Mouse (Mus musculus) liver, adult 2 months (tissue): ENCODE measurements at regions not wholly inside any gene's neighbourhood (a gene's known extent, or its start where the extent isn't known, plus 50 kb on each side); places are given as distances from the start of the nearest gene placed in this dataset.
A peak's percentile ranks its signal among the peaks of the same experiment; 100 is the strongest.

Experiments used
- DNase-seq: peaks from one replicate; pipeline ENCODE4 v3.0.0-alpha.2; 2011; ENCODE audit warnings: low read depth, low spot score; ENCODE audit errors: extremely low read depth
- H3K27ac ChIP-seq: fragments of 200-500 bp; replicated peaks from 2 replicates; pipeline ENCODE4 v1.5.1; 2012; ENCODE audit warnings: low read depth, mild to moderate bottlenecking, control low read depth, inconsistent platforms, low read length; ENCODE audit not compliant: insufficient read depth
- H3K27me3 ChIP-seq: fragments of 200-500 bp; 2 replicates; pipeline ENCODE4 v1.6.1; 2012; ENCODE audit warnings: mild to moderate bottlenecking, moderate library complexity, low read length, inconsistent platforms; ENCODE audit not compliant: control insufficient read depth, insufficient read depth
- H3K36me3 ChIP-seq: fragments of 200-500 bp; 2 replicates; pipeline ENCODE4 v1.6.1; 2012; ENCODE audit warnings: low read length, inconsistent platforms; ENCODE audit not compliant: control insufficient read depth, insufficient read depth
- H3K4me1 ChIP-seq: fragments of 200-500 bp; 2 replicates; pipeline ENCODE4 v1.6.1; 2011; ENCODE audit warnings: low read length; ENCODE audit not compliant: control insufficient read depth, insufficient read depth
- H3K4me3 ChIP-seq: fragments of 200-500 bp; 2 replicates; pipeline ENCODE4 v1.5.1; 2011; ENCODE audit warnings: low read depth, mild to moderate bottlenecking, control low read depth, low read length, moderate library complexity; ENCODE audit not compliant: insufficient read depth
- H3K79me2 ChIP-seq: fragments of 200-500 bp; 2 replicates; pipeline ENCODE4 v1.6.1; 2012; ENCODE audit warnings: inconsistent platforms, mild to moderate bottlenecking, low read length, moderate library complexity; ENCODE audit not compliant: control insufficient read depth, insufficient read depth
- H3K9ac ChIP-seq: fragments of 200-500 bp; 2 replicates; pipeline ENCODE4 v1.6.1; 2012; ENCODE audit warnings: low read depth, mild to moderate bottlenecking, control low read depth, inconsistent platforms, low read length
- CTCF ChIP-seq: fragments of 200-500 bp; IDR thresholded peaks from 2 replicates; pipeline ENCODE4 v1.5.1; 2011; ENCODE audit warnings: low read depth, low read length, control low read depth
- POLR2A ChIP-seq: fragments of 200-500 bp; IDR thresholded peaks from 2 replicates; pipeline ENCODE4 v1.6.1; 2011; ENCODE audit warnings: low read length, control low read depth; ENCODE audit not compliant: insufficient read depth; ENCODE audit errors: extremely low read depth
- WGBS: fragments of 180-500 bp; shearing (Covaris S2); methylation state at CpG from one replicate; pipeline ENCODE4 v1.1.7; 2018; 5-methylcytosine and 5-hydroxymethylcytosine counted together

GRCm38 (mm10) chr8:73645582-73645981, 292.2 kb upstream of the Large1 start:
- Histone ChIP-seq H3K4me3 (no peak overlapping the region), H3K27me3 (no peaks in the 10 kb centered on the region), H3K36me3 (no peaks in the 10 kb centered on the region), H3K4me1 (no peaks in the 10 kb centered on the region), H3K27ac (no peak overlapping the region), H3K79me2 (no peaks in the 10 kb centered on the region), H3K9ac (no peak overlapping the region)
- no peak for TF ChIP-seq POLR2A
- TF ChIP-seq CTCF, result no peak
- no peak for DNase-seq
- WGBS, result 76% methylated on average over 4 of the region's 4 CpGs

GRCm38 (mm10) chr8:73626798-73627197, 273.5 kb upstream of the Large1 start:
- Histone ChIP-seq H3K36me3 (no peaks in the 10 kb centered on the region), H3K27me3 (no peaks in the 10 kb centered on the region), H3K4me3 (no peak overlapping the region), H3K4me1 (no peaks in the 10 kb centered on the region), H3K9ac (no peak overlapping the region), H3K79me2 (no peaks in the 10 kb centered on the region), H3K27ac (no peak overlapping the region)
- no peak for DNase-seq
- no peak for TF ChIP-seq POLR2A
- no peak for TF ChIP-seq CTCF

- no peaks in the 10 kb centered on the region for H3K27me3 ChIP-seq
Measured at GRCm38 (mm10) chr8:73618946-73619345, 265.6 kb upstream of the Large1 start.

DNA sequence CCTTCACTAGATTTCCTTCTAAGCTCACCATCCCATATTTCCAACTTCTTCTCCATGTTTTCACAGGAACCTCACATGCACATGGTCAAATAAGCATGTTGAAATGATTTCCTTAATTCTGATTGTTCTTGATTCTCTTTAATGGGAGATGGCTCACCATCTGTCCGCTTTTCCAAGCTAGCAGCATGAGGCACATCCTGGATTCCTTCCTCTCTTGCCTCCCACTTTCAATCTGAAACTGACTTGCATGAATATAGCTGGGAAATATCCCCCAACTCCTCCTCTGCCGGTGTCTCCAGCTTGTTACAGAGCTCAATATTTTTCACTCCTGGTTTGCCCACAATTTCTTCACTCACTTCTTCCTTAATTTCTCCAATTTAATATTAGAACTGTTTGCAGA, 261.3 kb upstream of the Large1 start:
- WGBS, result 74% methylated on average over 2 of the region's 2 CpGs
- no peak for TF ChIP-seq POLR2A
- TF ChIP-seq CTCF, result no peak

More at GRCm38 (mm10) chr8:73618946-73619345, 265.6 kb upstream of the Large1 start:
- no peaks in the 10 kb centered on the region for H3K4me1 ChIP-seq
- DNase-seq, result peak; percentile 26
- no peaks in the 10 kb centered on the region for H3K36me3 ChIP-seq
- no peaks in the 10 kb centered on the region for H3K79me2 ChIP-seq
- 74% methylated on average over 1 of the region's 1 CpGs for WGBS
- H3K27ac ChIP-seq, result no peak overlapping the region
- no peak overlapping the region for H3K4me3 ChIP-seq
- no peak for TF ChIP-seq POLR2A
- no peak for TF ChIP-seq CTCF
- H3K9ac ChIP-seq, result no peak overlapping the region

DNA sequence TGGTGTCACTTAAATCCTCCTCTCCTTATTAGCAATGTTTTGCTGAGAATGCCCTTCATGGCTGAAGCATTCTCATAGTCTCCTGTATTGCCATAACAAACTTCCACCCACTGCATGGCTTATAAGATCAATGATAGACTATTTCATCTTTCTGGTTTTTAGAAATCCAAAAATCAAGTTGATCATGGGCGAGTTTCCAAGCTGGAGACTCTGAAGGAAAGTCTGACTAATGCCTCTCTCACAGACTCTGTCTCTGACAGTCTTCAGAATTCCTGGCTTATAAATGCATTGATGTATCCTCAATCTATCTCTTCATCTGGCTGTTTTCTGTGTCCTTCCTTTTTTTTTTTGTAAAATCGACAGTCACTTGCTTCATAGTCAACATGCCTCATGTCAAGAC, 260.8 kb upstream of the Large1 start:
- no peak overlapping the region for H3K4me3 ChIP-seq
- H3K27me3 ChIP-seq, result no peaks in the 10 kb centered on the region
- WGBS, result 49% methylated on average over 2 of the region's 2 CpGs
- H3K9ac ChIP-seq, result no peak overlapping the region
- H3K36me3 ChIP-seq, result no peaks in the 10 kb centered on the region
- no peaks in the 10 kb centered on the region for H3K79me2 ChIP-seq
- no peak for TF ChIP-seq CTCF
- no peak for TF ChIP-seq POLR2A
- no peaks in the 10 kb centered on the region for H3K4me1 ChIP-seq
- no peak for DNase-seq
- no peak overlapping the region for H3K27ac ChIP-seq

More for the DNA sequence above, 261.3 kb upstream of the Large1 start:
- no peak overlapping the region for H3K27ac ChIP-seq
- DNase-seq, result no peak
- H3K79me2 ChIP-seq, result no peaks in the 10 kb centered on the region
- no peak overlapping the region for H3K4me3 ChIP-seq
- no peaks in the 10 kb centered on the region for H3K27me3 ChIP-seq
- no peaks in the 10 kb centered on the region for H3K36me3 ChIP-seq
- no peak overlapping the region for H3K9ac ChIP-seq
- H3K4me1 ChIP-seq, result no peaks in the 10 kb centered on the region

GRCm38 (mm10) chr8:73611583-73611982, 258.2 kb upstream of the Large1 start:
- Histone ChIP-seq H3K27ac (no peak overlapping the region), H3K79me2 (no peaks in the 10 kb centered on the region), H3K4me1 (no peaks in the 10 kb centered on the region), H3K9ac (no peak overlapping the region), H3K4me3 (no peak overlapping the region), H3K36me3 (no peaks in the 10 kb centered on the region), H3K27me3 (no peaks in the 10 kb centered on the region)
- 91% methylated on average over 10 of the region's 10 CpGs for WGBS
- DNase-seq, result no peak
- no peak for TF ChIP-seq CTCF
- no peak for TF ChIP-seq POLR2A
